Mouse (Mus musculus): ENCODE results near the gene Lrrn4cl. TPM values are rescaled to one million over a fixed set of nuclear protein-coding genes. Genes with fewer than 3 reads are reported as not detected.
A peak's percentile ranks its signal among the peaks of the same experiment; 100 is the strongest.
"Not testable (repeated sequence)": the region's sequence is repeated elsewhere in the genome, so short reads cannot be mapped to it uniquely, and the experiment has no call there.

Lrrn4cl gene
- total and polyA plus RNA-seq, 2 experiments from 2014 or later, result 2.1 to 2.7 TPM

DNA sequence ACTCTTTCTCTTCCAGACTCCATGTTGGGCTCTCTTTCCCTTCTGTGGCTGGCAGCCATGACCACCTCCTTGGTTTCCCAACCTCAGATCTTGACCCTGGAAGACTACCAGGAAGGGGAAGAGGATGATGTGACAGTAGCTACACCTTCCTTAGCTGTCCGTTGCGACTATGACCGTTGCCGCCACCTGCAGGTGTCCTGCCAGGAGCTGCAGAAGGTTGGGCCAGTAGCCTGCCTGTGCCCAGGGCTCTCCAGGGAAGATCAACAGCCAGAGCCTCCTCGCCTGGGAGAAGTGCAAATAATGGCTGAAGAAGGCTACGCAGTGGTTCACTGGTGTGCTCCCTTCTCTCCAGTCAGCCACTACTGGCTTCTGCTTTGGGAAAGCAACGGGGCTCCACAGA lies 1.1 kb downstream of the Lrrn4cl start:
- Histone ChIP-seq H3K4me3 (ENCODE audit: low read depth, low read length) (no peak overlapping the region), H3K36me3 (ENCODE audit: insufficient read depth, low read length) (peaks cover 20% of the 10 kb centered on the region), H3K4me2 (ENCODE audit: low read depth, low read length, poor library complexity, severe bottlenecking) (no peak overlapping the region), H3K27ac (ENCODE audit: low read depth, low read length) (no peak overlapping the region), H3K9me3 (ENCODE audit: low read length) (no peaks in the 10 kb centered on the region), H3K9ac (replicated peaks; ENCODE audit: low read length, poor library complexity, severe bottlenecking) (no peak overlapping the region), H3K27me3 (ENCODE audit: insufficient read depth, low read length) (no peaks in the 10 kb centered on the region), H3K4me1 (ENCODE audit: insufficient read depth, low read length) (no peaks in the 10 kb centered on the region)
- no peak for TF ChIP-seq CTCF (IDR thresholded peaks at IDR 0.05)
- ATAC-seq (ENCODE audit: low FRiP score) (no peak), DNase-seq (ENCODE audit: low spot score) (no peak)
- 50% methylated on average over 7 of the region's 7 CpGs for WGBS

DNA sequence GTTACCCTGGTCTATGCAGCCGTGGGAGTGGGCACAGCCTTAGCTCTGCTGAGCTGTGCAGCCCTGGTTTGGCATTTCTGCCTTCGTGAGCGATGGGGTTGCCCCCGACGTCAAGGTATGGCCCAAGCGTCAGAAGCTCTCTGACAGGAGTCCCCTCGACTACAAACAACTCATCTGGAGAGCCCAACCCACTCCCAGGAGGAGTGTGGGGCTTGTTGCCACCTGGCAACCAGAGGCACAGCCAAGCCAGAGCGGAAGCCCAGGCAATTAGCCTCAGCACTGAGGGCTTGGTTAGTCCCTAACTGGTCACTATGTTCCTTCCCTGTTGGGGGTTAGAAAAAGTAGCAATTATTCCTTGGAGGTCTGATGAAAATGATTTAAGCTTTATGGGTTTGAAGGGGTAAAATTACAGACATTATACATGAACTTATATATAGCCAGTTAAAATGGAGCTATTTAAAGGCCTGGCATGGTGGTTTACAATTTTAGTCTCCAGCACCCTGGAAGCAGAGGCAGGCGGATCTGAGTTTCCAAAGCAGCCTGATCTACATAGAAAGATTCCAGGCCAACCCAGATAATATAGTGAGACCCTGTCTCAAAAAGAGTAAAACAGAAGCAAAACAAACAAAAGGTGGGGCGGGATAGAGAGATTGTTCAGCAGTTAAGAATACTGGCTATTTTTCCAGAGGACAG lies 1.8 kb downstream of the Lrrn4cl start:
- Histone ChIP-seq H3K9me3 (ENCODE audit: low read length) (no peaks in the 10 kb centered on the region), H3K27me3 (ENCODE audit: insufficient read depth, low read length) (no peaks in the 10 kb centered on the region), H3K9ac (replicated peaks; ENCODE audit: low read length, poor library complexity, severe bottlenecking) (no peak overlapping the region), H3K27ac (ENCODE audit: low read depth, low read length) (no peak overlapping the region), H3K4me1 (ENCODE audit: insufficient read depth, low read length) (no peaks in the 10 kb centered on the region), H3K4me2 (ENCODE audit: low read depth, low read length, poor library complexity, severe bottlenecking) (no peak overlapping the region), H3K4me3 (ENCODE audit: low read depth, low read length) (no peak overlapping the region), H3K36me3 (ENCODE audit: insufficient read depth, low read length) (peaks cover 12% of the 10 kb centered on the region)
- no peak for TF ChIP-seq CTCF (IDR thresholded peaks at IDR 0.05)
- DNase-seq (ENCODE audit: low spot score) (no peak), ATAC-seq (ENCODE audit: low FRiP score) (no peak)
- WGBS, result 68% methylated on average over 10 of the region's 10 CpGs

DNA sequence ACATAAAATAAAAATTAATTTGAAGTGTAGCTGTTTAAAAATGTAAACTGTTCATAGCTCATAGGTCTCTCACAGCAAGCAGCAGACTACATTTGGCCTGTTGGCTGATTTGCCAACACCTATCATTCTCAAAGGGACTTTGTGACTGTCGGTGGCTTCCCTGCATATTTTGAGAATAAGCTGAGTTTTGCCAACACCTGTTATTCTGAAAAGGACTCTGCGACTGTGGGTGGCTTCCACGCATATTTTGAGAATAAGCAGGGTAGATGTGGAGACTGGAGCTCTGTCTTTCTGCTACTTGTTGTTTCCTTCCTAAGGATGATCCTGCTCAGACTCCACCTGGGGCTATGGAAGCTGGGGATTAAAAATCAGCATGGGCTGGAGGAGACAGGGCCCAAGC lies 2.5 kb downstream of the Lrrn4cl start:
- DNase-seq (ENCODE audit: low spot score) (no peak), ATAC-seq (ENCODE audit: low FRiP score) (no peak)
- no peaks in the 10 kb centered on the region for H3K4me1 ChIP-seq (ENCODE audit: insufficient read depth, low read length)
- no peaks in the 10 kb centered on the region for H3K9me3 ChIP-seq (ENCODE audit: low read length)
- whole genome bisulfite sequencing, result 84% methylated on average over 3 of the region's 3 CpGs
- H3K4me3 ChIP-seq (ENCODE audit: low read depth, low read length), result no peak overlapping the region
- peaks cover 7% of the 10 kb centered on the region for H3K36me3 ChIP-seq (ENCODE audit: insufficient read depth, low read length)
- H3K27ac ChIP-seq (ENCODE audit: low read depth, low read length), result no peak overlapping the region
- no peaks in the 10 kb centered on the region for H3K27me3 ChIP-seq (ENCODE audit: insufficient read depth, low read length)
- no peak overlapping the region for H3K9ac ChIP-seq (replicated peaks; ENCODE audit: low read length, poor library complexity, severe bottlenecking)
- TF ChIP-seq CTCF (IDR thresholded peaks at IDR 0.05), result no peak
- H3K4me2 ChIP-seq (ENCODE audit: low read depth, low read length, poor library complexity, severe bottlenecking), result no peak overlapping the region

DNA sequence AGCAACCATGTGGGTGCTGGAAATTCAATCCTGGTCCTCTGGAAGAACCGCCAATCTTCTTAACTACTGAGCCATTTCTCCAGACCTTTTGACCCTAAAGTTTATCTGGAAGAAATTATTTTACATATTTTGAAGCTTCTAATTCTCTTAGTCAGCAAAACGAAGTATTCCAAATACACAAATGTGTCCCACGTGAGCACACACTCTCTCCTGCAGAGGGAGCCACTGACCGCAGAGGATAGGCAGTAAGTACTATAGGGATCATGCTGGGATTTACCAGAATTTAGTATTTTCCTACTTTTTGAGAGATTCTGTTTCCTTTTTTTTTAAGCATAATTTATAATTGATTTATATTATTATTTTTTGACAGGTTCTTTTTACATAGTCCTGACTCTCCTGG lies 7.1 kb downstream of the Lrrn4cl start:
- no peaks in the 10 kb centered on the region for H3K36me3 ChIP-seq (ENCODE audit: insufficient read depth, low read length)
- no peak overlapping the region for H3K9ac ChIP-seq (replicated peaks; ENCODE audit: low read length, poor library complexity, severe bottlenecking)
- no peak overlapping the region for H3K4me3 ChIP-seq (ENCODE audit: low read depth, low read length)
- no peaks in the 10 kb centered on the region for H3K9me3 ChIP-seq (ENCODE audit: low read length)
- no peaks in the 10 kb centered on the region for H3K4me1 ChIP-seq (ENCODE audit: insufficient read depth, low read length)
- no peak overlapping the region for H3K27ac ChIP-seq (ENCODE audit: low read depth, low read length)
- ATAC-seq (ENCODE audit: low FRiP score), result no peak
- peak; percentile 70 for TF ChIP-seq CTCF (IDR thresholded peaks at IDR 0.05)
- no peak overlapping the region for H3K4me2 ChIP-seq (ENCODE audit: low read depth, low read length, poor library complexity, severe bottlenecking)
- 44% methylated on average over 4 of the region's 4 CpGs for WGBS
- DNase-seq (ENCODE audit: low spot score), result peak; percentile 42
- H3K27me3 ChIP-seq (ENCODE audit: insufficient read depth, low read length), result no peaks in the 10 kb centered on the region

DNA sequence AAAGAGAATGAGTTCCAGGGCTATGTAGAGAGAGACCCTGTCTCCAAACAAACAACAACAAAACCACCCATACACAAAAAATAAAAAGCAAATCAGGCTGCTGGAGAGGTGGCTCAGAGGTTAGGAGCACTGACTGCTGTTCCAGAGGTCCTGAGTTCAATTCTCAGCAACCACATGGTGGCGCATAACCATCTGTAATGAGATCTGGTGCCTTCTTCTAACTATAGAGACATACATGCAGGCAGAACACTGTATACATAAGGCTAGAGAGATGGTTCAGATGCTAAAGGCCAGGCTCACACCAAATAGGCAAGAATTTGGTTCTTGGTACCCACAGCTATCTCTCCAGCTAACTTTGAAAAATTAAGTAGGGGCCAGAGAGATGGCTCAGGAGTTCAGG lies 8.4 kb downstream of the Lrrn4cl start:
- 11% methylated on average over 1 of the region's 1 CpGs for WGBS
- Histone ChIP-seq H3K4me1 (ENCODE audit: insufficient read depth, low read length) (no peaks in the 10 kb centered on the region), H3K27ac (ENCODE audit: low read depth, low read length) (no peak overlapping the region), H3K4me3 (ENCODE audit: low read depth, low read length) (no peak overlapping the region), H3K36me3 (ENCODE audit: insufficient read depth, low read length) (no peaks in the 10 kb centered on the region), H3K27me3 (ENCODE audit: insufficient read depth, low read length) (no peaks in the 10 kb centered on the region), H3K9ac (replicated peaks; ENCODE audit: low read length, poor library complexity, severe bottlenecking) (no peak overlapping the region), H3K4me2 (ENCODE audit: low read depth, low read length, poor library complexity, severe bottlenecking) (no peak overlapping the region), H3K9me3 (ENCODE audit: low read length) (no peaks in the 10 kb centered on the region)
- peak; percentile 57 for TF ChIP-seq CTCF (IDR thresholded peaks at IDR 0.05)
- DNase-seq (ENCODE audit: low spot score) (no peak), ATAC-seq (ENCODE audit: low FRiP score) (no peak)

DNA sequence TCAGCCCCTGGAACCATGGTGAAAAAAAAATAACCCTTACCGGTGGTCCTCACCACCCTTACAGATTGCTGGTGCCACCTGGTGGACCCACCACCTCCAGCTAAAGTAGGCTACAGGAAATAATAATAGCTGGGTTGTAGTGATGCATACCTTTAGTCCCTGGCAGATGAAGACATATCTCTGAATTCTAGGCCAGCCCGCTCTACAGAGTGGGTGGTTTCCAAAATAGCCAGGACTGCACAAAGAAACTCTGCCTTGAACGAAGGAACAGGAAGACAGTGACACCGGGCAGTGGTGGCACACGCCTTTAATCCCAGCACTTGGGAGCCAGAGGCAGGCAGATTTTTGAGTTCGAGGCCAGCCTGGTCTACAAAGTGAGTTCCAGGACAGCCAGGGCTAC lies 13.7 kb downstream of the Lrrn4cl start:
- no peak for TF ChIP-seq CTCF (IDR thresholded peaks at IDR 0.05)
- no peak overlapping the region for H3K27ac ChIP-seq (ENCODE audit: low read depth, low read length)
- 81% methylated on average over 6 of the region's 6 CpGs for WGBS

DNA sequence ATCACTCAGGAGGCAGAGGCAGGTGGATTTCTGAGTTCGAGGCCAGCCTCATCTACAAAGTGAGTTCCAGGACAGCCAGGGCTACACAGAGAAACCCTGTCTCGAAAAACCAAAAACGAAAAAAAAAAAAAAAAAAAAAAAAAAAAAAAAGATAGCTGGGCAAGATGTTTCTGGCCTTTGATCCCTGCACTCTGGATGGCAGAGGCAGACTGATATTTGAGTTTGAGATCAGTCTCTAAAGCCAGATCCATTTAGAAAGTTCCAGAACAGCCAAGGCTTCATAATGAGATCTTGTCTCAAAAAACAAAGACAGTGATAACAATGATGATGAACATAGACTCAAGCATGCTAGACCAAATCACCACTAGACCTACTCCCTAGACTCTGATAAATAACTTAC lies 19.8 kb downstream of the Lrrn4cl start:
- not testable (repeated sequence) for H3K4me3 ChIP-seq (ENCODE audit: low read depth, low read length); H3K9ac ChIP-seq (replicated peaks; ENCODE audit: low read length, poor library complexity, severe bottlenecking); H3K4me2 ChIP-seq (ENCODE audit: low read depth, low read length, poor library complexity, severe bottlenecking); H3K9me3 ChIP-seq (ENCODE audit: low read length); DNase-seq (ENCODE audit: low spot score); H3K27ac ChIP-seq (ENCODE audit: low read depth, low read length); H3K4me1 ChIP-seq (ENCODE audit: insufficient read depth, low read length); H3K27me3 ChIP-seq (ENCODE audit: insufficient read depth, low read length); ATAC-seq (ENCODE audit: low FRiP score)
- 66% methylated on average over 3 of the region's 3 CpGs for WGBS
- peaks cover 19% of the 10 kb centered on the region for H3K36me3 ChIP-seq (ENCODE audit: insufficient read depth, low read length)

More for the DNA sequence above, 13.7 kb downstream of the Lrrn4cl start:
- no peaks in the 10 kb centered on the region for H3K9me3 ChIP-seq (ENCODE audit: low read length)
- H3K4me1 ChIP-seq (ENCODE audit: insufficient read depth, low read length), result no peaks in the 10 kb centered on the region
- H3K27me3 ChIP-seq (ENCODE audit: insufficient read depth, low read length), result no peaks in the 10 kb centered on the region
- ATAC-seq (ENCODE audit: low FRiP score) (no peak), DNase-seq (ENCODE audit: low spot score) (no peak)
- H3K9ac ChIP-seq (replicated peaks; ENCODE audit: low read length, poor library complexity, severe bottlenecking), result no peak overlapping the region
- H3K4me3 ChIP-seq (ENCODE audit: low read depth, low read length), result no peak overlapping the region
- H3K4me2 ChIP-seq (ENCODE audit: low read depth, low read length, poor library complexity, severe bottlenecking), result no peak overlapping the region
- no peaks in the 10 kb centered on the region for H3K36me3 ChIP-seq (ENCODE audit: insufficient read depth, low read length)

All from midbrain, postnatal 0 days (tissue).